Mouse (Mus musculus): ENCODE data around the gene Cdc42ep5.
A peak's percentile ranks its signal among the peaks of the same experiment; 100 is the strongest.
"Not testable (repeated sequence)": the region's sequence is repeated elsewhere in the genome, so short reads cannot be mapped to it uniquely, and the experiment has no call there.

Cdc42ep5 gene

DNA sequence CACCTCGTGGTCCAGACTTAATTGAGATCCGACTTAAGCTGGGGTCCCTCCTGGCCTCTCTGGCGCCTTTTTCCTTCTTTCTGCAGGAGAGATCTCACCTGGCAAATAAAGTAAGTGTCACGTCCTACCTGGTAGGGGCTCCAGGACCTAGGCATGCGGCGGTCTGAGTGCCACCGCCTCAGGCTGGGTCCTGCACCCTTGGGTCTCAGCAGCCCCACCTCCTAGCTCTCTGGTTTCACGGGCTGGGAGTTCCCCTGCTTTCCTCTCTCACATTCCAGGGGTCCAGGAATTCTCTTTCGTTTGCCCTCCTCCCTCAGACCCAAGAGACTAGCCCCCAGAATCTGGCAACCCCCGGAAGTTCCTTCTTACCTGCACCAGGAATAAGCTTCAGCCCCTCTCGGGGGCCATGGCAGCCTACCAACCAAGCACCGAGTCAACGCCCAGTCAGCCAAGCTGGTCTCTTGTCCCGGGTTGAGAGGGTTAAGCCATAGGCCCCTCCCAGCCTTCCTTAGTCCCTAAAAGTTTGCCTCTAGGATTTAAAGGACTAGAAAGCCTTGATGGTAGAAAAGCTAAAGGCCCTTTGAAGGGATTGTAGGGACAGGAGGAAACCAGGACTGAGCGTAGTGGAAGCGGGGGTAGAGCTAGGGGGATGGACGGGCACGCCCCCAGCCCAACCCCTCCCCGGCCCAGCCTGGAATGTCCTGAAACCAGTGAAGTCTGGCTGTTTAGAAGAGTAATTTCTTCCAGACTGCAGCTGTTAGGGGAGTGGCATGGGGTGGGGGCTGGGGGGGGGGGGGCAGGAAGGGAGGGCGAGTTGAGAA is at the start of gene Cdc42ep5:
Gene Cdc42ep5 (minus strand): TSS at position 771 of the 821 bp plus-strand sequence.
- no peak for DNase-seq

DNA sequence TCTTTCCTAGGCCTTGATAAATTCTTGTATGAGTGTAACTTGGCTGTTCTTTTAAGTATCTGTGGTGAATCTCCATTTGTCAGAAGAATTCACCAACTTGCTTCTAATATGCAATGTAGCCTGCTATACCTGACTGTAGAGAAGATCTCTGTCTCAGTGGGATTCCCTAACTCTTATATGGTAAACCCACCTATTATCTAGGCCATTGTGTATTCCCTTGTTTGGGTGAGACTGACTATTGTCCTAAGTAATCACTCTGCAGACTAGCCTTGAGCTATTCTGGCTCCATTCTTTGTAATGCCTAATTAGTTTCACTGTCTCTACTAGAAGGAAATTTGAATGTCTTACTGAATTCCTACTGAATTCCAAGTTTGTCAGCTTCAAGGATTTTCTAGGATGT is 48.8 kb upstream of the Cdc42ep5 start:
- not testable (repeated sequence) for DNase-seq

- DNase-seq: no peak
Measured at GRCm38 (mm10) chr7:4208626-4209025, 44.0 kb upstream of the Cdc42ep5 start.

GRCm38 (mm10) chr7:4207126-4207525 is 42.5 kb upstream of the Cdc42ep5 start:
- no peak for DNase-seq

- no peak for DNase-seq
Measured at GRCm38 (mm10) chr7:4178438-4178837, 13.8 kb upstream of the Cdc42ep5 start.

DNA sequence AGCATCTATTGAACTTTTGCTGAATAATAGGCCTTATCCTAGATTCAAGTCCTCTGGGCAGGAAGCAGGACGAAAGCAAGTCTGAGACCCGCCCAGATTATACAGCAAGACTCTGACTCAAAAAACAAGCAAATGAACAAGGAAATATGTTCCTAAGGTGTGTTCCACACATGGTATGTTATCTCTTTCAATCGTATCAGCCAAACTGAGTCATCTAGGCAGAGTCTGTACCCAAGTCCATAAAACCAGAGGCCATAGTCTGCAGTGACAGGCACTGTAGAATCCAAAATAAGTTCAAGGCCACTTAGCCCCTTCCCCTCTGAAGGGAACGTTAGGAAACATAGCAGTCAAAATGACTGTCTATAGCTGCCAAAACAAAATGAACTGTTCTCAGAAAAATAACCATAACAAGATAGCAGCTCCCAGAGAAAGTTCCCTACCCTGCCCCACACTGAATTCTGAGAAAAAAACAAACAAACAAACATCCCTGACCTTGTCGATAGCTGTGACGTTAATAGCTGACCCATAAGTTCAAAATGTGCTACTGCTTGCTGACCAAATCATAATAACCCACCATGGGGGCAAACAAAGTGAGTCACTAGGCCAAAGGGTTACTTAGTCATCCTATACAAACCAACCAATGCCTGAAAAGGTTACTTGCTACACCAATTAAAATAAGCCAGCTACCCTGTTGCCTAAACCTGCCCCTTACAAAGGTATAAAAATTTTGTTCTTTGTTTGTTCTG is 5.7 kb upstream of the Cdc42ep5 start:
- no peak for DNase-seq

- DNase-seq: no peak
Measured at GRCm38 (mm10) chr7:4167098-4167497, 2.4 kb upstream of the Cdc42ep5 start.

GRCm38 (mm10) chr7:4165286-4165685 is 626 bp upstream of the Cdc42ep5 start:
- DNase-seq: no peak

- DNase-seq: no peak
Measured at GRCm38 (mm10) chr7:4163571-4164072, 1.0 kb downstream of the Cdc42ep5 start.

GRCm38 (mm10) chr7:4161596-4161995 is 3.1 kb downstream of the Cdc42ep5 start:
- DNase-seq: not testable (repeated sequence)

DNA sequence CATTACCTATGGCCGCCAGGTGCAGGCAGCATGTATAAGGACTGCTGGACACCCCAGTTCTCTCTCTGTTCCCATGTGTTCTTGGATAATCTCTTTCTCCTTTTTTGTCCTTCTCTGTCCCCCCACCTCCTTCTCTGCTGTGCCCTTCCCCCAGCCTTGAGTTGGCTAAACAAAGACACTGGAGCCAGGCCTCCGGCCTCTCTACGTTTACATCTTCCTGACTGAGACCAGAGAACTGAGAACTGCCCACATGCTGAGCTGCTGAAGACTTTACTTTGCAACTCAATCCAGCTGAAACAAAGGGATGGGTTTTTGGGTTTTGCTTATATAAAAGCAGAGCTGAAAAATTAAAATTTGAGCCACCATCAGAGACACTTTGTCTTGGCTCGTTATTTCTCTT is 9.7 kb downstream of the Cdc42ep5 start:
- no peak for DNase-seq

DNA sequence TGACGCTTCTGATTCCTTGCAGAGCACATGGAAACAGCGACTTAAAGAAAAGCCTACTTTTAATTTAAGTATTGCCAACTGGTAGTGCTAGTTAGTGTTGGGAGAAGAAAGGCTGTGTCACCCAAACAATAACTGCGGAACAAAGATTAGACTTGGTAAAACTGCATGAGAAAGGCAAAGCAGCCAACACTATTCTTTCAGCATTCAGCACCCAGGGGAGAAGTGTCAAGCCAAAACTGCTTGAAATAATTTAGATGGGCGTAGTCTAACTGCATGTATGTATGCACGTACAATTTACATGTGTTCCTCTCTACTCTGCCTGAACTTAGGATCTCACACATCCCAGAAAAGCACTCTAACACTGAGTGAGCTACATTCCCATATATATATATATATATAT is 10.3 kb downstream of the Cdc42ep5 start:
- no peak for DNase-seq

DNA sequence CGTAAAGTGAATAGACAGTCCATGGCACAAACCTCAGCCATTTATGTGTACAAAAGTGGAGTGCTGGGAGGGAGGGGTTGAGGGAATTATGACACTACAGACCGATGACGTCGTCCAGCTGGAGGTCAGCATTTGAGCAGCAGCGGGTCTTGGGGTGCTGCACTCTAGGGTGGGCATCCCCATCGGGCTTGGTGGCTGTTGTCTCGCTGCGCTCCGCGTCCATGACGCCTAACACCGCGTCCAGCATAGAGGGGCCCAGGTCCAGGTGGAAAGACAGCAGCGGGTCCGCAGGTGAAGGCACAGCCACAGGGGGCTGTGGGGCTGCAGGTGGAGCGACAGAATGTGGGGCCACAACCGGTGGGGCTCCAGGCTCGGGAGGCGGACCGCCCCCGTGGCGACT is 13.4 kb downstream of the Cdc42ep5 start:
- no peak for DNase-seq

DNA sequence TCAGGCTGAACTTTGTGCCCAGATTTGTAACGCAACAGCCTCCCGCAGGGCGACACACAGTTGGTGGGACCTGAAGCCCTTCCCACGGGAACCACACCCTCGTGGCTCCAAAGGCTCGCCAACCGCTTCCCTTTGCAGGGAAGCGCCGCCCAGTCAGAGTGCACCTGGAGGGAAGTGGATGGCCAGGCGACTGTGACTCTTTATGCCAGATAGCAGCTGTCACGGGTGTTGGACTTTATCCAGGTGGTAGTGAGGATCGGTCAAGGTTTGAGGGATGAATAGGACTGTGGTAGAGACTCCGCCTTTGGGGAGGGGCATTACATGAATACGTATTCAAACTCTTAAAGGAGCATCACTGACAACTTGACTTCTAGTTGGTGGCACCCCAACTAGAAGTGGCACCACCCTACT is 13.8 kb downstream of the Cdc42ep5 start:
- no peak for DNase-seq

DNA sequence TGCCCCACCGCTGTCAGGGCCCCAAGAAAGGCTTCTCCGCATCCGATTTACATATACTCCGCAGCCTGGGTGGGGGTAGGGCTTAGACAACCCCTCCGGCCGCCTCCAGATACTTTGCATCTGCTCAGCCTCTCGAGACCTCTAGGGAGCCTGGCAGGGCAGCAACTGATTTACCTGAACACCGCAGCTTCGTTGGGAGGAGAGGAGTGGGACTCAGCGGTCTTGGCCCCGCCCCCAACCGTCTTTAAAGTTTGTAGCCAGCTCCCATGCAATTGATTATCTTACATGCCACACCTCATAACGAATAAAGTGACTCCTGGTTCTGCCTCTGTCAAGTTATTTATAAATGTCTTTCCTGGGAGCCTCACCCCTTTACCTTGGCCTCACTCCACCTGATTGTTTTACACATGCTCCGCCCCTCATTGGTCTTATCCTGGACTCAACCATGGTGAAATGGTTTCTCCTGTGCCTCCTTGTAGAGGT is 14.6 kb downstream of the Cdc42ep5 start, which contains the start of gene Leng9:
Gene Leng9 (minus strand): TSS at position 316 of the 483 bp plus-strand sequence.
- DNase-seq: peak in 1 of 2 experiments; percentile 49

- peak; percentile 69 to 72 for DNase-seq
Measured at GRCm38 (mm10) chr7:4149209-4150054, 15.2 kb downstream of the Cdc42ep5 start.

DNA sequence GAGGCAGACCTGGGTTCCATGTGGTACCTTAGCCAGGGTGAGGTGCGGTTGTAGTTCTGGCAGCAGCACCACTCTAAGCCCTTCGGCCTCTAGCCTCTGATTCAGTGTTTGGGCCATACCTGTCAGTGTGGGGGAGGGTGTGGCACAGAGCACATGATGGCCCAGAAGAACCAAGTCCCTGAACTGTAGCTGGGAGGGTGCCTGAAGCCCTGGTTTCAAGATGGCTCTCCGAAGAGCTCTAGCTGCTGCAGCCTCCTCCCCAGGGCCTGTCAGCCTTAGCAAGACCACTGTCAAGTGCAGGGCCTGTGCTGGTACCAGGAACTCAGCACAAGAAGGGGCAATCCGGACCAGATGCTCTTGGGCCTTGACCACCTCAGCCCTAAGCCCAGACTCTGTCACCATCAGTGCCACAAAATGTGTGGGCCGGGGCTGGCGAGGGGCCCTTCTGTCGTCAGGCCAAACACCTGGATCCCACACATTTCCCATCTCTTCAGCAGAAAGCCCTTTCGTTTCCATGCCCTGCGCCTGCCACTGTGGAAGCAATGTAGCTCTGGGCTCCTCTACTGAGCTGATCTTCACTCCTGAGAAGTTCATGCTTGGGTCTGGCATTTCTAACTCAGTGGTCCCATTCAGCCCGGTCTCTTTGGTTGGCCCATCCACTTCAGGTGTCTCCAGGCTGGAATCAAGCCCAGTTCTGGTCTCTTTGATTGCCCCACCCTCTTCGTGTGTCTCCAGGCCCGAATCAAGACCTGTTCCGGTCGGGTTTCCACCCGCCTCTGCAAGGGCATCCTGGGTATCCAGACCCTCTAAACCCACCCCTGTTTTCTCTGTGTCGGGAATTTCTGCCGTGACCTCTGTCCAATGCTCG is 16.1 kb downstream of the Cdc42ep5 start:
- DNase-seq: no peak

GRCm38 (mm10) chr7:4147836-4148235 is 16.8 kb downstream of the Cdc42ep5 start:
- DNase-seq: no peak

GRCm38 (mm10) chr7:4147371-4147770 is 17.3 kb downstream of the Cdc42ep5 start:
- no peak for DNase-seq

- DNase-seq: no peak
Measured at GRCm38 (mm10) chr7:4146241-4147180, 18.1 kb downstream of the Cdc42ep5 start.
